Mouse (Mus musculus): ENCODE data around the gene Dgki.

- TF ChIP-seq CTCF (IDR thresholded peaks at IDR 0.05; ENCODE audit: low read depth) (no peak), EP300 (IDR thresholded peaks at IDR 0.05; ENCODE audit: low read depth) (no peak)
These were observed 305.7 kb downstream of the Dgki start for GRCm38 (mm10) chr6:36994329-36994728.
